Mouse (Mus musculus): Measurements from ENCODE around the gene Chga. TPM values are rescaled to one million over a fixed set of nuclear protein-coding genes. Genes with fewer than 3 reads are reported as not detected.
A peak's percentile ranks its signal among the peaks of the same experiment; 100 is the strongest.

The Chga gene
- polyA plus RNA-seq, 1 experiment from 2014 or later = 27.1 TPM

- ATAC-seq (ENCODE audit: low FRiP score) (no peak), DNase-seq (ENCODE audit: low spot score) (no peak)
- Histone ChIP-seq H3K36me3 (ENCODE audit: control insufficient read depth, insufficient read depth, low read length) (no peaks in the 10 kb centered on the region), H3K4me2 (replicated peaks; ENCODE audit: low read depth, low read length) (no peak overlapping the region), H3K27ac (ENCODE audit: low read depth, low read length) (no peak overlapping the region), H3K9ac (ENCODE audit: low read depth, low read length) (no peak overlapping the region), H3K4me3 (ENCODE audit: low read depth, low read length) (no peak overlapping the region), H3K4me1 (replicated peaks; ENCODE audit: control insufficient read depth, insufficient read depth, low read length) (no peaks in the 10 kb centered on the region), H3K27me3 (ENCODE audit: control insufficient read depth, insufficient read depth, low read length) (no peaks in the 10 kb centered on the region), H3K9me3 (ENCODE audit: control insufficient read depth, low read length) (no peaks in the 10 kb centered on the region)
- WGBS = 89% methylated on average over 12 of the region's 12 CpGs
These were observed 34.6 kb upstream of the Chga start for GRCm38 (mm10) chr12:102519929-102520720.

GRCm38 (mm10) chr12:102521777-102522319 is 32.9 kb upstream of the Chga start:
- no peak overlapping the region for H3K9ac ChIP-seq (ENCODE audit: low read depth, low read length)
- H3K4me3 ChIP-seq (ENCODE audit: low read depth, low read length) = no peak overlapping the region
- H3K27ac ChIP-seq (ENCODE audit: low read depth, low read length) = no peak overlapping the region
- ATAC-seq (ENCODE audit: low FRiP score) (no peak), DNase-seq (ENCODE audit: low spot score) (no peak)
- H3K4me2 ChIP-seq (replicated peaks; ENCODE audit: low read depth, low read length) = no peak overlapping the region
- H3K9me3 ChIP-seq (ENCODE audit: control insufficient read depth, low read length) = no peaks in the 10 kb centered on the region
- WGBS = 47% methylated on average over 13 of the region's 13 CpGs
- H3K27me3 ChIP-seq (ENCODE audit: control insufficient read depth, insufficient read depth, low read length) = no peaks in the 10 kb centered on the region
- H3K36me3 ChIP-seq (ENCODE audit: control insufficient read depth, insufficient read depth, low read length) = no peaks in the 10 kb centered on the region
- no peaks in the 10 kb centered on the region for H3K4me1 ChIP-seq (replicated peaks; ENCODE audit: control insufficient read depth, insufficient read depth, low read length)

GRCm38 (mm10) chr12:102524216-102524615 is 30.6 kb upstream of the Chga start:
- 68% methylated on average over 3 of the region's 3 CpGs for WGBS
- Histone ChIP-seq H3K9me3 (ENCODE audit: control insufficient read depth, low read length) (no peaks in the 10 kb centered on the region), H3K4me1 (replicated peaks; ENCODE audit: control insufficient read depth, insufficient read depth, low read length) (no peaks in the 10 kb centered on the region), H3K36me3 (ENCODE audit: control insufficient read depth, insufficient read depth, low read length) (no peaks in the 10 kb centered on the region), H3K4me2 (replicated peaks; ENCODE audit: low read depth, low read length) (no peak overlapping the region), H3K4me3 (ENCODE audit: low read depth, low read length) (no peak overlapping the region), H3K27ac (ENCODE audit: low read depth, low read length) (no peak overlapping the region), H3K27me3 (ENCODE audit: control insufficient read depth, insufficient read depth, low read length) (no peaks in the 10 kb centered on the region), H3K9ac (ENCODE audit: low read depth, low read length) (no peak overlapping the region)
- DNase-seq (ENCODE audit: low spot score) = no peak
- ATAC-seq (ENCODE audit: low FRiP score) = no peak

- DNase-seq (ENCODE audit: low spot score) (peak; percentile 47), ATAC-seq (ENCODE audit: low FRiP score) (0 out of 2 replicates have a peak, but pooled peaks have one; percentile 14)
- no peak overlapping the region for H3K9ac ChIP-seq (ENCODE audit: low read depth, low read length)
- no peaks in the 10 kb centered on the region for H3K4me1 ChIP-seq (replicated peaks; ENCODE audit: control insufficient read depth, insufficient read depth, low read length)
- 22% methylated on average over 6 of the region's 6 CpGs for WGBS
- no peak overlapping the region for H3K4me3 ChIP-seq (ENCODE audit: low read depth, low read length)
- no peak overlapping the region for H3K4me2 ChIP-seq (replicated peaks; ENCODE audit: low read depth, low read length)
- no peak overlapping the region for H3K27ac ChIP-seq (ENCODE audit: low read depth, low read length)
- H3K36me3 ChIP-seq (ENCODE audit: control insufficient read depth, insufficient read depth, low read length) = no peaks in the 10 kb centered on the region
- no peaks in the 10 kb centered on the region for H3K27me3 ChIP-seq (ENCODE audit: control insufficient read depth, insufficient read depth, low read length)
- H3K9me3 ChIP-seq (ENCODE audit: control insufficient read depth, low read length) = no peaks in the 10 kb centered on the region
These were observed 30.0 kb upstream of the Chga start for GRCm38 (mm10) chr12:102524760-102525159.

- Histone ChIP-seq H3K9me3 (ENCODE audit: control insufficient read depth, low read length) (no peaks in the 10 kb centered on the region), H3K4me3 (ENCODE audit: low read depth, low read length) (no peak overlapping the region), H3K36me3 (ENCODE audit: control insufficient read depth, insufficient read depth, low read length) (no peaks in the 10 kb centered on the region), H3K4me1 (replicated peaks; ENCODE audit: control insufficient read depth, insufficient read depth, low read length) (no peaks in the 10 kb centered on the region), H3K9ac (ENCODE audit: low read depth, low read length) (no peak overlapping the region), H3K27ac (ENCODE audit: low read depth, low read length) (no peak overlapping the region), H3K27me3 (ENCODE audit: control insufficient read depth, insufficient read depth, low read length) (no peaks in the 10 kb centered on the region), H3K4me2 (replicated peaks; ENCODE audit: low read depth, low read length) (no peak overlapping the region)
- 66% methylated on average over 5 of the region's 5 CpGs for WGBS
- ATAC-seq (ENCODE audit: low FRiP score) = no peak
- no peak for DNase-seq (ENCODE audit: low spot score)
These were observed 26.8 kb upstream of the Chga start for GRCm38 (mm10) chr12:102527989-102528388.

GRCm38 (mm10) chr12:102535796-102536195 is 19.0 kb upstream of the Chga start:
- no peak overlapping the region for H3K27ac ChIP-seq (ENCODE audit: low read depth, low read length)
- no peaks in the 10 kb centered on the region for H3K9me3 ChIP-seq (ENCODE audit: control insufficient read depth, low read length)
- H3K4me2 ChIP-seq (replicated peaks; ENCODE audit: low read depth, low read length) = no peak overlapping the region
- H3K27me3 ChIP-seq (ENCODE audit: control insufficient read depth, insufficient read depth, low read length) = no peaks in the 10 kb centered on the region
- no peak overlapping the region for H3K4me3 ChIP-seq (ENCODE audit: low read depth, low read length)
- ATAC-seq (ENCODE audit: low FRiP score) (no peak), DNase-seq (ENCODE audit: low spot score) (no peak)
- no peaks in the 10 kb centered on the region for H3K36me3 ChIP-seq (ENCODE audit: control insufficient read depth, insufficient read depth, low read length)
- H3K9ac ChIP-seq (ENCODE audit: low read depth, low read length) = no peak overlapping the region
- 67% methylated on average over 1 of the region's 1 CpGs for WGBS
- H3K4me1 ChIP-seq (replicated peaks; ENCODE audit: control insufficient read depth, insufficient read depth, low read length) = no peaks in the 10 kb centered on the region

- DNase-seq (ENCODE audit: low spot score) (no peak), ATAC-seq (ENCODE audit: low FRiP score) (no peak)
- no peak overlapping the region for H3K4me2 ChIP-seq (replicated peaks; ENCODE audit: low read depth, low read length)
- no peaks in the 10 kb centered on the region for H3K36me3 ChIP-seq (ENCODE audit: control insufficient read depth, insufficient read depth, low read length)
- H3K4me1 ChIP-seq (replicated peaks; ENCODE audit: control insufficient read depth, insufficient read depth, low read length) = no peaks in the 10 kb centered on the region
- H3K9me3 ChIP-seq (ENCODE audit: control insufficient read depth, low read length) = no peaks in the 10 kb centered on the region
- H3K27ac ChIP-seq (ENCODE audit: low read depth, low read length) = no peak overlapping the region
- H3K4me3 ChIP-seq (ENCODE audit: low read depth, low read length) = no peak overlapping the region
- no peaks in the 10 kb centered on the region for H3K27me3 ChIP-seq (ENCODE audit: control insufficient read depth, insufficient read depth, low read length)
- 88% methylated on average over 8 of the region's 8 CpGs for WGBS
- no peak overlapping the region for H3K9ac ChIP-seq (ENCODE audit: low read depth, low read length)
These were observed 14.5 kb upstream of the Chga start for GRCm38 (mm10) chr12:102540278-102540677.

GRCm38 (mm10) chr12:102541168-102541567 is 13.6 kb upstream of the Chga start:
- Histone ChIP-seq H3K4me2 (replicated peaks; ENCODE audit: low read depth, low read length) (no peak overlapping the region), H3K9me3 (ENCODE audit: control insufficient read depth, low read length) (no peaks in the 10 kb centered on the region), H3K9ac (ENCODE audit: low read depth, low read length) (no peak overlapping the region), H3K27me3 (ENCODE audit: control insufficient read depth, insufficient read depth, low read length) (no peaks in the 10 kb centered on the region), H3K4me3 (ENCODE audit: low read depth, low read length) (no peak overlapping the region), H3K4me1 (replicated peaks; ENCODE audit: control insufficient read depth, insufficient read depth, low read length) (no peaks in the 10 kb centered on the region), H3K36me3 (ENCODE audit: control insufficient read depth, insufficient read depth, low read length) (no peaks in the 10 kb centered on the region), H3K27ac (ENCODE audit: low read depth, low read length) (no peak overlapping the region)
- ATAC-seq (ENCODE audit: low FRiP score) = no peak
- no peak for DNase-seq (ENCODE audit: low spot score)
- WGBS = 97% methylated on average over 7 of the region's 7 CpGs

- H3K4me1 ChIP-seq (replicated peaks; ENCODE audit: control insufficient read depth, insufficient read depth, low read length) = no peaks in the 10 kb centered on the region
- 73% methylated on average over 6 of the region's 6 CpGs for WGBS
- H3K4me2 ChIP-seq (replicated peaks; ENCODE audit: low read depth, low read length) = no peak overlapping the region
- H3K36me3 ChIP-seq (ENCODE audit: control insufficient read depth, insufficient read depth, low read length) = no peaks in the 10 kb centered on the region
- no peaks in the 10 kb centered on the region for H3K27me3 ChIP-seq (ENCODE audit: control insufficient read depth, insufficient read depth, low read length)
- H3K9me3 ChIP-seq (ENCODE audit: control insufficient read depth, low read length) = no peaks in the 10 kb centered on the region
- no peak for ATAC-seq (ENCODE audit: low FRiP score)
- no peak overlapping the region for H3K27ac ChIP-seq (ENCODE audit: low read depth, low read length)
- H3K4me3 ChIP-seq (ENCODE audit: low read depth, low read length) = no peak overlapping the region
- DNase-seq (ENCODE audit: low spot score) = no peak
- no peak overlapping the region for H3K9ac ChIP-seq (ENCODE audit: low read depth, low read length)
These were observed 9.6 kb upstream of the Chga start for GRCm38 (mm10) chr12:102545122-102545521.
